Mouse (Mus musculus) lung, postnatal 0 days (tissue): ENCODE results near the gene Fstl4. TPM values are rescaled to one million over a fixed set of nuclear protein-coding genes. Genes with fewer than 3 reads are reported as not detected.
"Not testable (repeated sequence)": the region's sequence is repeated elsewhere in the genome, so short reads cannot be mapped to it uniquely, and the experiment has no call there.

ENCODE experiments used
- ATAC-seq: fragments of 200-750 bp; cut with Nextera tagmentation; 2 replicates; pipeline ENCODE4 v1.8.0; 2017; ENCODE audit warnings: moderate library complexity
- DNase-seq: peaks from one replicate; pipeline ENCODE4 v3.0.0-alpha.2; 2016; ENCODE audit warnings: low spot score
- H3K27ac ChIP-seq: fragments of 300-500 bp; sonication (generic); 2 replicates; pipeline ENCODE4 v1.5.1; 2014; ENCODE audit warnings: antibody characterized with exemption, mild to moderate bottlenecking, low read length, mixed read lengths
- H3K27me3 ChIP-seq: fragments of 300-500 bp; sonication (generic); replicated peaks from 2 replicates; pipeline ENCODE4 v1.6.1; 2014; ENCODE audit warnings: low read length, mixed read lengths; ENCODE audit not compliant: insufficient read depth
- H3K36me3 ChIP-seq: fragments of 300-500 bp; sonication (generic); 2 replicates; pipeline ENCODE4 v1.6.1; 2014; ENCODE audit warnings: low read length, mixed read lengths; ENCODE audit not compliant: insufficient read depth
- H3K4me1 ChIP-seq: fragments of 300-500 bp; sonication (generic); 2 replicates; pipeline ENCODE4 v1.6.1; 2014; ENCODE audit warnings: antibody characterized with exemption, low read depth, low read length, mixed read lengths; ENCODE audit not compliant: insufficient read depth
- H3K4me2 ChIP-seq: fragments of 300-500 bp; sonication (generic); replicated peaks from 2 replicates; pipeline ENCODE4 v1.6.1; 2014; ENCODE audit warnings: low read depth, mild to moderate bottlenecking, low read length, moderate library complexity, mixed read lengths
- H3K4me3 ChIP-seq: fragments of 300-500 bp; sonication (generic); 2 replicates; pipeline ENCODE4 v1.5.1; 2014; ENCODE audit warnings: low read depth, low read length
- H3K9ac ChIP-seq: fragments of 300-500 bp; sonication (generic); replicated peaks from 2 replicates; pipeline ENCODE4 v1.6.1; 2014; ENCODE audit warnings: low read depth, mild to moderate bottlenecking
- H3K9me3 ChIP-seq: fragments of 300-500 bp; sonication (generic); 2 replicates; pipeline ENCODE4 v1.6.1; 2016; ENCODE audit warnings: low read length, mixed read lengths
- CTCF ChIP-seq: IDR thresholded peaks from 2 replicates; pipeline ENCODE4 v1.5.1; 2016; ENCODE audit warnings: antibody characterized with exemption, mild to moderate bottlenecking
- EP300 ChIP-seq: IDR thresholded peaks from 2 replicates; pipeline ENCODE4 v1.6.1; 2016; ENCODE audit warnings: antibody characterized with exemption, mild to moderate bottlenecking, control low read depth
- whole genome bisulfite sequencing: fragments of 180-500 bp; shearing (Covaris S2); extraction: QIAGEN DNeasy Blood & Tissue Kit; methylation state at CpG from one replicate; pipeline ENCODE4 v1.1.7; 2014; 5-methylcytosine and 5-hydroxymethylcytosine counted together
- polyA plus RNA-seq: library from polyadenylated mRNA; unstranded; fragments of >200 nt; fragmentation: Nextera tagmentation; extraction: Ambion mirVana; gene quantifications from 2 replicates; pipeline ENCODE4 v1.2.1, GENCODE M21; 2015

Gene Fstl4
- polyA plus RNA-seq, 1 experiment from 2014 or later, result 2.9 TPM

- Histone ChIP-seq H3K9ac (no peak overlapping the region), H3K27ac (no peak overlapping the region), H3K4me1 (no peaks in the 10 kb centered on the region), H3K9me3 (no peaks in the 10 kb centered on the region), H3K27me3 (no peaks in the 10 kb centered on the region), H3K4me2 (no peak overlapping the region), H3K4me3 (no peak overlapping the region), H3K36me3 (no peaks in the 10 kb centered on the region)
- ATAC-seq (no peak), DNase-seq (no peak)
- 68% methylated on average over 9 of the region's 9 CpGs for WGBS
- TF ChIP-seq EP300, result no peak
- TF ChIP-seq CTCF, result no peak
These were observed 321.6 kb downstream of the Fstl4 start for GRCm38 (mm10) chr11:53085858-53086565.

- not testable (repeated sequence) for H3K9me3 ChIP-seq, H3K4me2 ChIP-seq, H3K4me1 ChIP-seq, H3K27ac ChIP-seq, ATAC-seq, H3K27me3 ChIP-seq, H3K4me3 ChIP-seq, H3K9ac ChIP-seq, DNase-seq, H3K36me3 ChIP-seq
- 69% methylated on average over 3 of the region's 3 CpGs for WGBS
These were observed 323.5 kb downstream of the Fstl4 start for GRCm38 (mm10) chr11:53087896-53088295.

- ATAC-seq (no peak), DNase-seq (no peak)
- Histone ChIP-seq H3K4me1 (no peaks in the 10 kb centered on the region), H3K9me3 (no peaks in the 10 kb centered on the region), H3K27ac (no peak overlapping the region), H3K4me2 (no peak overlapping the region), H3K36me3 (no peaks in the 10 kb centered on the region), H3K4me3 (no peak overlapping the region), H3K9ac (no peak overlapping the region), H3K27me3 (no peaks in the 10 kb centered on the region)
- WGBS, result 60% methylated on average over 5 of the region's 5 CpGs
- TF ChIP-seq CTCF, result no peak
- no peak for TF ChIP-seq EP300
These were observed 327.2 kb downstream of the Fstl4 start for GRCm38 (mm10) chr11:53091596-53091995.

DNA sequence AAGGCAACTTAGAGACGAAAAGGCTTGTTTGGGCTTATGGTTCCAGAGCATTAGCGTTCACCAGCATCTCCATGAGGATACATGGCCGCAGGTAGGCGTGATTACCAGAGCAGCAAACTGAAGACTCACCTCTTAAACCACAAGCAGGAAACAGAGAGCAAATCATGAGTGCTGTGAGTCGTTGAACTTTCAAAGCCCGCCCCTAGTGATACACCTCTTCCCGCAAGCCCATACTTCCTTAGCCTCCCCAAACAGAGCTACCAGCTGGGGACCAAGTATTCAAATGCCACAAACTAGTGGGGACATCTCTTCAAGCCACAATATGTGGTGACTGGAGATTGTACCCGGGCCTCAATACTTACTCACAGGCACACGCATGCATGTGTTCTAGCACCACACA is 332.4 kb downstream of the Fstl4 start:
- Histone ChIP-seq H3K4me1 (no peaks in the 10 kb centered on the region), H3K27me3 (no peaks in the 10 kb centered on the region), H3K9me3 (no peaks in the 10 kb centered on the region), H3K27ac (no peak overlapping the region), H3K4me2 (no peak overlapping the region), H3K36me3 (no peaks in the 10 kb centered on the region), H3K9ac (no peak overlapping the region), H3K4me3 (no peak overlapping the region)
- WGBS, result 63% methylated on average over 9 of the region's 9 CpGs
- ATAC-seq (no peak), DNase-seq (no peak)
- TF ChIP-seq CTCF (no peak), EP300 (no peak)

- no peak for TF ChIP-seq CTCF
- H3K4me3 ChIP-seq, result no peak overlapping the region
- no peak overlapping the region for H3K9ac ChIP-seq
- H3K27ac ChIP-seq, result no peak overlapping the region
- H3K9me3 ChIP-seq, result no peaks in the 10 kb centered on the region
- H3K36me3 ChIP-seq, result no peaks in the 10 kb centered on the region
- ATAC-seq (no peak), DNase-seq (no peak)
- 87% methylated on average over 8 of the region's 8 CpGs for WGBS
- no peaks in the 10 kb centered on the region for H3K27me3 ChIP-seq
- H3K4me1 ChIP-seq, result 0 out of 2 replicates have a peak, but pooled peaks cover 3% of the 10 kb centered on the region
- H3K4me2 ChIP-seq, result no peak overlapping the region
These were observed 332.9 kb downstream of the Fstl4 start for GRCm38 (mm10) chr11:53097331-53097730.

GRCm38 (mm10) chr11:53097870-53098269 is 333.4 kb downstream of the Fstl4 start:
- 90% methylated on average over 6 of the region's 6 CpGs for WGBS
- no peak for TF ChIP-seq EP300
- no peak for TF ChIP-seq CTCF
- Histone ChIP-seq H3K4me1 (0 out of 2 replicates have a peak, but pooled peaks cover 3% of the 10 kb centered on the region), H3K36me3 (no peaks in the 10 kb centered on the region), H3K27ac (no peak overlapping the region), H3K9ac (no peak overlapping the region), H3K9me3 (no peaks in the 10 kb centered on the region), H3K27me3 (no peaks in the 10 kb centered on the region), H3K4me2 (no peak overlapping the region), H3K4me3 (no peak overlapping the region)
- no peak for ATAC-seq
- DNase-seq, result no peak

GRCm38 (mm10) chr11:53098780-53099198 is 334.4 kb downstream of the Fstl4 start:
- no peaks in the 10 kb centered on the region for H3K36me3 ChIP-seq
- no peak for TF ChIP-seq CTCF
- no peak for TF ChIP-seq EP300
- no peak overlapping the region for H3K4me2 ChIP-seq
- H3K9ac ChIP-seq, result no peak overlapping the region
- peak; percentile 76 for DNase-seq
- WGBS, result 21% methylated on average over 3 of the region's 3 CpGs
- H3K27me3 ChIP-seq, result no peaks in the 10 kb centered on the region
- ATAC-seq, result peak; percentile 87
- no peak overlapping the region for H3K4me3 ChIP-seq
- H3K27ac ChIP-seq, result no peak overlapping the region
- no peaks in the 10 kb centered on the region for H3K9me3 ChIP-seq
- H3K4me1 ChIP-seq, result 0 out of 2 replicates have a peak, but pooled peaks cover 3% of the 10 kb centered on the region
